Mouse (Mus musculus): ENCODE measurements around the gene Cntn2. TPM values are rescaled to one million over a fixed set of nuclear protein-coding genes. Genes with fewer than 3 reads are reported as not detected.

Gene Cntn2
- polyA plus RNA-seq, 1 experiment from 2014 or later, result 26.1 TPM

DNA sequence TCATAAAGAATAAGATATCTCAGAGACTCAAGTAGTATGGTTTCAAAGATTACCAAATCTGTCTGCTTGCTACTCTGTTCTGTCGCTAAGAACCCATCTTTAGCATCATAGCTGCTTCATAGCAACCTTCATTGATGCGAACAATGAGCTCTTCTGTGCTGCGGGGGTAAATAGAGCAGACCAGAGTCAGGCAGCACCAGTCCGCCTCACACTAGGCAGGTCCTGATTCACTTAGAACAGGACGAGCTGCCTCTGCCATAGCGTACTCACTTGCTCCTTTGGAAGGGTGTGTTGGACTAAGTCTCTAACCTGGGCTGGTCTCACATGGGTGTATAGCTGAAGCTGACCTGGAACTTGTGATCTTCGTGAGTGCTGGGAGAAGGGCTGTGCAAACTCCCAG is 37.0 kb downstream of the Cntn2 start, which contains the start of gene Tmem81:
Gene Tmem81, plus strand, starts transcription at position 173 of the 400 bp plus-strand sequence.
- Histone ChIP-seq H3K27me3 (ENCODE audit: control insufficient read depth, insufficient read depth, low read length) (no peaks in the 10 kb centered on the region), H3K36me3 (replicated peaks; ENCODE audit: control insufficient read depth, insufficient read depth) (peaks cover 62% of the 10 kb centered on the region), H3K9ac (no peak within 1 kb of the TSS), H3K27ac (no peak within 1 kb of the TSS), H3K9me3 (ENCODE audit: control insufficient read depth, low read length) (no peaks in the 10 kb centered on the region), H3K4me1 (replicated peaks; ENCODE audit: control insufficient read depth, insufficient read depth, low read length) (no peaks in the 10 kb centered on the region; the same call in 1 of the 2 replicates), H3K4me3 (replicated peaks; ENCODE audit: low read length) (no peak within 1 kb of the TSS), H3K4me2 (replicated peaks) (no peak within 1 kb of the TSS)
- ATAC-seq (ENCODE audit: low FRiP score) (no peak), DNase-seq (ENCODE audit: low spot score) (no peak)
- 87% methylated on average over 7 of the region's 7 CpGs for WGBS

DNA sequence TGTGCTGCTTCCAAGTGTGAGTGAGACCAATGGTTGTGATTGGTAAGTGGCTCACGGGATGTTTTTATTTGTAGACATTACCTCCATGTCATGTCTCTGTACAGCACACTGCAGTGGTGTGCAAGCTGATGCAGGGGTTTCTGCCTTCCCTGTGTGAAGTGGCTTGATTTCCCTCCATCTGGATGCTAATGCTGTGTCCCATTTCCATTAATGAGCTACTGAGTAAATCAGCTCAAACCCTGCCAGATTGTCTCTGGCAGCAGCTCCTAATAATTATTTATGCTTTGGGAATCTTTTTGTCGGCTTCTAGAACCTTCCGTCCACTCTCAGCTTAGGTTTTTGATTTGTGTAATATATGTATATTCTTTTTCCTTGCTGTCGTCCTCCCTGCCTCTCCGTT is 37.9 kb downstream of the Cntn2 start:
- 0 out of 2 replicates have a peak overlapping the region, but pooled peaks have one; percentile 38 for H3K27ac ChIP-seq
- no peak for ATAC-seq (ENCODE audit: low FRiP score)
- H3K9me3 ChIP-seq (ENCODE audit: control insufficient read depth, low read length), result no peaks in the 10 kb centered on the region
- no peak for DNase-seq (ENCODE audit: low spot score)
- WGBS, result 90% methylated on average over 5 of the region's 5 CpGs
- peaks cover 71% of the 10 kb centered on the region for H3K36me3 ChIP-seq (replicated peaks; ENCODE audit: control insufficient read depth, insufficient read depth)
- no peaks in the 10 kb centered on the region for H3K27me3 ChIP-seq (ENCODE audit: control insufficient read depth, insufficient read depth, low read length)
- no peak overlapping the region for H3K4me2 ChIP-seq (replicated peaks)
- H3K4me1 ChIP-seq (replicated peaks; ENCODE audit: control insufficient read depth, insufficient read depth, low read length), result no peaks in the 10 kb centered on the region
- H3K9ac ChIP-seq, result no peak overlapping the region
- H3K4me3 ChIP-seq (replicated peaks; ENCODE audit: low read length), result no peak overlapping the region

DNA sequence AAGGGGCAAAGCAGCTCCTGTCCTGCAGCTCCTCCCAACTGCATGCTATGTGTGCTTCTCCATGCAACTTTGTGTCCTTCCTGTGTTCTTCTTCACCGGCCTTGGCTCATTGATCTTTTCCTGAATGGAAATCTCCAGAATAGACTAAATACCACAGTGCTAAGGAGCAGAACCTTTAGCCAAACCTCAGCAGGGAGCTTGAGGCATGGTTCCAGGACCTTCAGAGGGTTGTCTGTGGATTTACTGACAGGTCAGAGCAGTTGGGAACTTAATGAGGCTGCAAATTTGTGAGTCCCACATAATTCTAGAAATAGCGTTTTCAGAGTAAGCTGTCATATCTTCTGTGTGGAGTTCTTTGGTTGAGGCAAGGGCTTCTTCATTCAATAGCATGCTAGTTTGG is 42.5 kb downstream of the Cntn2 start:
- DNase-seq (ENCODE audit: low spot score), result no peak
- no peak overlapping the region for H3K4me3 ChIP-seq (replicated peaks; ENCODE audit: low read length)
- no peak overlapping the region for H3K27ac ChIP-seq
- H3K9ac ChIP-seq, result no peak overlapping the region
- peaks cover 92% of the 10 kb centered on the region for H3K36me3 ChIP-seq (replicated peaks; ENCODE audit: control insufficient read depth, insufficient read depth)
- 91% methylated on average over 2 of the region's 2 CpGs for WGBS
- ATAC-seq (ENCODE audit: low FRiP score), result no peak
- H3K4me1 ChIP-seq (replicated peaks; ENCODE audit: control insufficient read depth, insufficient read depth, low read length), result no peaks in the 10 kb centered on the region
- H3K9me3 ChIP-seq (ENCODE audit: control insufficient read depth, low read length), result no peaks in the 10 kb centered on the region
- H3K27me3 ChIP-seq (ENCODE audit: control insufficient read depth, insufficient read depth, low read length), result no peaks in the 10 kb centered on the region
- no peak overlapping the region for H3K4me2 ChIP-seq (replicated peaks)

DNA sequence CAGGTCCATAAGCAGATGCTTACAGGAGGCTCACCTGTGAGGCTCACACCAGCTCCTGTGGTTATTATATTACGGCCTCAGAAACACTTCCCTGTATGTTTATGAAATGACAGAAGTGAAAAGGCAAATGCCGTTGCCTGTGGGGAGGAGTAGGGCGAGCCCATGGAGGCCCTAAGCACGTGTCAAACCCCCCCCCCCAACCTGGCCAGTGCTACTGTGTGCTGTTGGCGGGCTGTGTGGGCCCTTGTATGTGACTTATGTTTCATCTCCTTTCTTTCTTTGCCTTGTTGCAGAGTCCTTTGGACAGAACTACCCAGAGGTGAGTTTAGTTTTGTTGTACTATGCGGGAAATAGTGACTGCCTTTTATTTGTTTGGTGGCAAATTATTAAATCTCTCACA is 59.3 kb downstream of the Cntn2 start:
- ATAC-seq (ENCODE audit: low FRiP score) (no peak), DNase-seq (ENCODE audit: low spot score) (no peak)
- Histone ChIP-seq H3K4me3 (replicated peaks; ENCODE audit: low read length) (no peak overlapping the region), H3K27ac (no peak overlapping the region), H3K4me1 (replicated peaks; ENCODE audit: control insufficient read depth, insufficient read depth, low read length) (peaks cover 3% of the 10 kb centered on the region; the same call in 1 of the 2 replicates), H3K9me3 (ENCODE audit: control insufficient read depth, low read length) (no peaks in the 10 kb centered on the region), H3K36me3 (replicated peaks; ENCODE audit: control insufficient read depth, insufficient read depth) (peaks cover 34% of the 10 kb centered on the region), H3K4me2 (replicated peaks) (no peak overlapping the region), H3K27me3 (ENCODE audit: control insufficient read depth, insufficient read depth, low read length) (no peaks in the 10 kb centered on the region), H3K9ac (no peak overlapping the region)
- WGBS, result 88% methylated on average over 6 of the region's 6 CpGs

DNA sequence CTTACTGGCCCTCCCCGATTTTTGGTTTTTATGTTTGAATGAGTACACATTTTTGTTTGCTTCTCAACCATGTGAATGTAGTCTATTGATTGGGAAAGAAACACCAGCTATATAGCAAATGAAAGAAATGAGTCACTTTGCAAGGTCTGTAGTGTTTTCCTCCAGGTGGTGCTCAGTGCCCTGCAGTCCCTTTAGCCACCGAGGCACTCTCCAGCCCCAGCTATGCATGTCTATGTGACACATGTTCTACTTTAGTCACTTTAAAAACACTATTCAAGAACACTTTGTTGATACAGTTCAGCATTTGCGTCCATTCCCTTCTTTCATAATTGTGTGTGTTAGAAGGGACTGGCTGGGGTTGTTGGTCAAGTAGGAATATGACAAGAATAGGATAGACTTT is 59.8 kb downstream of the Cntn2 start:
- no peak for DNase-seq (ENCODE audit: low spot score)
- no peaks in the 10 kb centered on the region for H3K27me3 ChIP-seq (ENCODE audit: control insufficient read depth, insufficient read depth, low read length)
- no peak overlapping the region for H3K4me3 ChIP-seq (replicated peaks; ENCODE audit: low read length)
- no peak overlapping the region for H3K27ac ChIP-seq
- no peak overlapping the region for H3K4me2 ChIP-seq (replicated peaks)
- H3K36me3 ChIP-seq (replicated peaks; ENCODE audit: control insufficient read depth, insufficient read depth), result peaks cover 31% of the 10 kb centered on the region
- ATAC-seq (ENCODE audit: low FRiP score), result no peak
- no peak overlapping the region for H3K9ac ChIP-seq
- WGBS, result 94% methylated on average over 3 of the region's 3 CpGs
- H3K9me3 ChIP-seq (ENCODE audit: control insufficient read depth, low read length), result no peaks in the 10 kb centered on the region
- H3K4me1 ChIP-seq (replicated peaks; ENCODE audit: control insufficient read depth, insufficient read depth, low read length), result peaks cover 6% of the 10 kb centered on the region

DNA sequence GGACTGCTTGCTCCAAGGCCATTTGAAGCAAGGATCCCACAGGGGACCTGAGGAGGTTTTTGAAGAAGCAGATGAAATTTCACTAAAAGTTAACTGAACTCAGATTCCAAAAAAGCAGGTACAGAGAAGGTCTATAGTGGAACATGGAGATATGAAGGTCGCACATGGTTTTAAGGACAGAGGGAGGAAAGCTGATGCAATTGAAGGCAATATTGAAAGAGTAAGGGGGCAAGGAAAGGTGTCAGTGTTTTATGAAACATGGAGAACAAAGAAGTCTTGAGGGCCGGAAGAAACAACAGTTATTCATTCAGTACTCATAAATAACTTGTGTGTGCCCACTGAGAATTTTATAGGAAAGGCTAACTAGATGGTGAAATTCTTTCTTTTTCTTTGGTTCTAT is 61.4 kb downstream of the Cntn2 start:
- WGBS, result 100% methylated on average over 2 of the region's 2 CpGs
- Histone ChIP-seq H3K27ac (no peak overlapping the region), H3K27me3 (ENCODE audit: control insufficient read depth, insufficient read depth, low read length) (no peaks in the 10 kb centered on the region), H3K9me3 (ENCODE audit: control insufficient read depth, low read length) (no peaks in the 10 kb centered on the region), H3K4me3 (replicated peaks; ENCODE audit: low read length) (no peak overlapping the region), H3K36me3 (replicated peaks; ENCODE audit: control insufficient read depth, insufficient read depth) (peaks cover 17% of the 10 kb centered on the region), H3K9ac (no peak overlapping the region), H3K4me2 (replicated peaks) (no peak overlapping the region), H3K4me1 (replicated peaks; ENCODE audit: control insufficient read depth, insufficient read depth, low read length) (peaks cover 11% of the 10 kb centered on the region)
- ATAC-seq (ENCODE audit: low FRiP score) (no peak), DNase-seq (ENCODE audit: low spot score) (no peak)

DNA sequence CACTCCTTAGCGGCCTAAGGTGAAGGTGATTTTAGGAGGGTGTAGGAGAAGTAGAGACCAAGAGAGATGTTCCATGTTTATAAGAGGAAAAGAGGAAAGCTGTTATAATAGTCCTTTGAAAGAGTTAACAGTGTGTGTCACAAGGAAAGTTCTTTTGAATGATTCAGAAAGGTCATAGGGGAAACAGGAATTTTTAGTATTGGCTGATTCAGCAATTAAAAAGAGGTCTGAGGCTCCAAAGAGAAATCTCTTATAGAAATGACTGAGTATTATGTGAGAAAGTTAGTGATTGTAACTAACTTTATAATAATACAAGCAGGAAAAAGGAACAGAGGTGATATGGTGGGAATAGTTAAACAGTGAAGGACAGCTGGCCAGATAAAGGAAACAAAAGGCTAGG is 63.6 kb downstream of the Cntn2 start:
- no peak overlapping the region for H3K27ac ChIP-seq
- ATAC-seq (ENCODE audit: low FRiP score), result no peak
- no peak overlapping the region for H3K4me3 ChIP-seq (replicated peaks; ENCODE audit: low read length)
- H3K9ac ChIP-seq, result no peak overlapping the region
- no peaks in the 10 kb centered on the region for H3K9me3 ChIP-seq (ENCODE audit: control insufficient read depth, low read length)
- no peaks in the 10 kb centered on the region for H3K27me3 ChIP-seq (ENCODE audit: control insufficient read depth, insufficient read depth, low read length)
- H3K4me1 ChIP-seq (replicated peaks; ENCODE audit: control insufficient read depth, insufficient read depth, low read length), result peaks cover 21% of the 10 kb centered on the region
- no peaks in the 10 kb centered on the region; the same call in 1 of the 2 replicates for H3K36me3 ChIP-seq (replicated peaks; ENCODE audit: control insufficient read depth, insufficient read depth)
- no peak overlapping the region for H3K4me2 ChIP-seq (replicated peaks)
- no peak for DNase-seq (ENCODE audit: low spot score)
- 87% methylated on average over 1 of the region's 1 CpGs for WGBS

DNA sequence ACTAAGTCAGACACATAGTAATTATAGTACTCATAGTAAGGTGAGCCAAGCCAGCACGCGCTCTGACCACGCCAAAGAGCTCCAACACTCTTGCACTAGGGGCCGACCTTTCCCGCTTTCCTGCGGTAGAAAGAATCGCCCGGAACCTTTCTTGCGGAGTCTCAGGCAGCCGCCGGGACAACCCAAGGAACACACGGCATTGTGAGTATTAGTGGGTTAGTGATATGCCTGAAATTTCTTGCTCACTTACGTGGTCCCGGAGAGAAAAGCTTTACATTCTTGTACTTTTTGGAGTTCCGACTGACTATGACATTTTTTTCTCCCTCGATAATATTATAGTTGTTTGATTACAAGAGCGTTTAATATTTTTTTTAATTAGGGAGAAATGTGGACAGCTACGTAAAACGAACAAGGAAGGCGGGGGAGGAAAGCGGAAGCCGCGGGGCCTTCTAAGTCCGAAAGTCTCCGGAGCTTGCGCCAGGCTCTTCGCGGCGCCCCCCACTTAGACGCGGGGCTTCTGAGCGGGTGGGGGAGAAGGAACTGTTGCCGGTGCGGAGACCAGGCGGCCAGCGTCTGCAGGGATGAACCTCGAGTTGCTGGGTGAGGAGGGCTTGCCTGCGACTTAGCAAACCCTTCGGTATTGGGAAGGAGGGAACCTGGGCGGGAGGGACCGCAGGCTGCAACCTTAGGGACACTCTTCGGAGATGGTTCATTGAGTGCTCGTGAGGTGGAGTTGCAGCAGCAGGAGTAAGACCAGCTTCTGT is 65.9 kb downstream of the Cntn2 start, which contains the start of gene Rbbp5:
Gene Rbbp5, plus strand, starts transcription at position 438 of the 764 bp plus-strand sequence.
- WGBS, result under 1% methylated on average over 43 of the region's 43 CpGs

DNA sequence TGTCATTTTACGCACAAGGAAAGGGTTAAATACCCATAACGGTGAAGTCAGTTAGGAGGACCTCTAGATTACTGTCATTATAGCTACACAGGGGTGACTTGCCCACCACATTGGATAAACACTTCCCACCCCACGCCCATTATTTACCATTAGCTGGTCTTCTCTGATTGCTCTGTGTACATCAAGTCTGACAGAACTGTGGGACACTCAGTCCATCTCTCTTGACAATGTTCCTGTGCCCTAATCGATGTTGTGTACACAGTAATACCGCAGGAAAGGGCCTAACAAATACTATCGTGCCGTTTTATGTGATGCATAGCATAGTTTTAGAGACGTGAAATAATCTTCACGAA is 66.5 kb downstream of the Cntn2 start:
- DNase-seq (ENCODE audit: low spot score), result no peak
- 7% methylated on average over 9 of the region's 9 CpGs for whole genome bisulfite sequencing

More for the DNA sequence above, 65.9 kb downstream of the Cntn2 start, which contains the start of gene Rbbp5:
- H3K27me3 ChIP-seq (ENCODE audit: control insufficient read depth, insufficient read depth, low read length), result no peaks in the 10 kb centered on the region
- H3K4me1 ChIP-seq (replicated peaks; ENCODE audit: control insufficient read depth, insufficient read depth, low read length), result peaks cover 21% of the 10 kb centered on the region
- H3K4me2 ChIP-seq (replicated peaks), result peak within 1 kb of the TSS; percentile 71
- no peaks in the 10 kb centered on the region for H3K36me3 ChIP-seq (replicated peaks; ENCODE audit: control insufficient read depth, insufficient read depth)
- peak within 1 kb of the TSS; percentile 73 for H3K9ac ChIP-seq
- peak within 1 kb of the TSS; percentile 74 for H3K4me3 ChIP-seq (replicated peaks; ENCODE audit: low read length)
- H3K9me3 ChIP-seq (ENCODE audit: control insufficient read depth, low read length), result no peaks in the 10 kb centered on the region
- ATAC-seq (ENCODE audit: low FRiP score) (peak; percentile 91), DNase-seq (ENCODE audit: low spot score) (peak; percentile 95)
- peak within 1 kb of the TSS; percentile 65 for H3K27ac ChIP-seq

More for the DNA sequence above, 66.5 kb downstream of the Cntn2 start:
- Histone ChIP-seq H3K27ac (peak overlapping the region; percentile 65), H3K36me3 (replicated peaks; ENCODE audit: control insufficient read depth, insufficient read depth) (no peaks in the 10 kb centered on the region), H3K4me1 (replicated peaks; ENCODE audit: control insufficient read depth, insufficient read depth, low read length) (peaks cover 21% of the 10 kb centered on the region), H3K4me2 (replicated peaks) (peak overlapping the region; percentile 71), H3K4me3 (replicated peaks; ENCODE audit: low read length) (peak overlapping the region; percentile 74), H3K27me3 (ENCODE audit: control insufficient read depth, insufficient read depth, low read length) (no peaks in the 10 kb centered on the region), H3K9ac (peak overlapping the region; percentile 73), H3K9me3 (ENCODE audit: control insufficient read depth, low read length) (no peaks in the 10 kb centered on the region)
- peak; percentile 44 for ATAC-seq (ENCODE audit: low FRiP score)

Data from hindbrain, embryonic 14.5 days (tissue).